Mouse (Mus musculus): ENCODE data around the gene D630045J12Rik.

The D630045J12Rik gene

GRCm38 (mm10) chr6:38253736-38254641 is at the start of gene D630045J12Rik:
D630045J12Rik (minus strand) TSS chr6:38254009.
- DNase-seq (ENCODE audit: low read depth): peak; percentile 39

GRCm38 (mm10) chr6:38298761-38299401 is 45.1 kb upstream of the D630045J12Rik start, which contains the start of gene Zc3hav1l:
Zc3hav1l (minus strand) TSS chr6:38299259.
- DNase-seq (ENCODE audit: low read depth): peak; percentile 55

- DNase-seq (ENCODE audit: low read depth): no peak
Measured at GRCm38 (mm10) chr6:38298246-38298635, 44.4 kb upstream of the D630045J12Rik start.

DNA sequence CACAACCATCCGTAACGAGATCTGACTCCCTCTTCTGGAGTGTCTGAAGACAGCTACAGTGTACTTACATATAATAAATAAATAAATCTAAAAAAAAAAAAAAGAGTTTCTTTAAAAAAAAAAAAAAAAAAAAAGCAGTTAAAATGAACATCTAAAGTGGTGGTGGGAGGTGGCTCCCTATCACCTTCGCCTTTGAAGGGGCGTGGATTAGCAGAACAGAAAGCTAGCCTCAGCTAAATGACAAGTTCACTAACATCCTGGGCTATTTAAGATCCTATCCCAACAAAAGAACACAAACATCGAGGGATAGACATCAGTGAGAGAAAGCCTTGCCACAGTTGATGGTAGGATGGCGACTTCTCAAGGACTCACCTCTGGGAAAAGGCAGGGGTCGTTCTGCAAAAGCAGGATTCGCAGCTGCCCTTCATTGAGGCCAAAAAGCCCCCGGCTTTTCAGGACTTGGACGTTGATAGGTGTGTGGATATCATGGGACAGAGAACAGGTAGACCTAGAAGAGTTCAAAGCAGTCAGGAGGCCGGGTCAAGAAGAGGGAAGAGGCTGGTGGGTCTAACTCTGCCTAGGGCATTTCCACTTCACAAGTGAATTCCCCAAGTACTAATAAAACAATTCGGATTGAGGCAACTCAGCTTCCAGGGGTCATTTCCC is 43.9 kb upstream of the D630045J12Rik start:
- DNase-seq (ENCODE audit: low read depth): no peak

- no peak for DNase-seq (ENCODE audit: low read depth)
Measured at GRCm38 (mm10) chr6:38293708-38294107, 39.9 kb upstream of the D630045J12Rik start.

DNA sequence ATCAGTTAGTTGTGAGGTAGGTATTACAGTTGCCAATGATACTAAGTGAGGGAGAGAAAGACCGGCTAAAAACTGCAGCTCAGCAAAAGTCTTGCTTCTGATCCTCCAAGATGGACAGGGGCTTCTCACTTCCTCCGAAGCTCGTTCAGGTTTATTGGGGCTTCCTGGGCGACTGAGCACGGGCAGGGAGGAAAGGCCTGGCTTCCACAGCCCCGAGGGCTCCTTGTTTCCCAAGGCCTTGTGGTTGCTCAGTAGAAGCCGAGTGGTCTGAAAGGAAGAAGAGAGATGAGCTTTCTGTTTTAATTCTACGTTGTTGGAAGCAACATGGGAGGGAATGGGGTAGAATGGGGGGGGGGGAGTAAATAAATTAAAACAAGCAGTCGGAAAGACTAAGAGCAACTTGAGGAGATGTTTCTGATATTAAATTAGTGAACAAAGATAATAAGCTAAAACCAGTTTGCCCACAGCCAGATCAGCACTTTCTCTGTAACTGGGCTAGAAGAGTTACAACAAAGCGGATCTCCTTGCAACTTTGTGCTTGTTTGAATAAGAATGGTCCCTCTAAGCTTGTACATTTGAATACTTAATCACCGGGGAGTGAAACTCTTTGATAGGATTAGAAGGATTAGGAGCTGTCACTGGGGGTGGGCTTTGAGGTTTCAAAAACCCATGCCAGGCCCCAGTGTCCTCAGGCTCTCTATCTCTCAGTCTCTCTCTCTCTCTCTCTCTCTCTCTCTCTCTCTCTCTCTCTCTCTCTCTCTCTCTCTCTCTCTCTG is 39.2 kb upstream of the D630045J12Rik start:
- DNase-seq (ENCODE audit: low read depth): no peak

DNA sequence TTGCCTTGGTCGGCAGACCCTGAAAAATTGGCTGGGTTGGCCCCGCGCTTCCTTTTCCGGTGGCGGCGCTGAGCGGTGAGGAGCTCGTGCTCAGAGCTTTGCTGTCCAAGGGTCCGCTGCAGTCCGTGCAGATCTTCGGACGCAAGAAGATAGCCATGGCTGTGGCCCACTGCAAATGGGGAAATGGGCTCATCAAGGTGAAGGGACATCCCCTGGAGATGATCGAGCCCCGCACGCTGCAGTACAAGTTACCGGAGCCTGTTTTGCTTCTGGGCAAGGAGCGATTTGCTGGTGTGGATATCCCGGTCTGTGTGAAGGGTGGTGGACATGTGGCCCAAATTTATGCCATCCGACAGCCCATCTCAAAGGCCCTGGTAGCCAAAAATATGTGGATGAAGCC is 30.6 kb upstream of the D630045J12Rik start:
- no peak for DNase-seq (ENCODE audit: low read depth)

DNA sequence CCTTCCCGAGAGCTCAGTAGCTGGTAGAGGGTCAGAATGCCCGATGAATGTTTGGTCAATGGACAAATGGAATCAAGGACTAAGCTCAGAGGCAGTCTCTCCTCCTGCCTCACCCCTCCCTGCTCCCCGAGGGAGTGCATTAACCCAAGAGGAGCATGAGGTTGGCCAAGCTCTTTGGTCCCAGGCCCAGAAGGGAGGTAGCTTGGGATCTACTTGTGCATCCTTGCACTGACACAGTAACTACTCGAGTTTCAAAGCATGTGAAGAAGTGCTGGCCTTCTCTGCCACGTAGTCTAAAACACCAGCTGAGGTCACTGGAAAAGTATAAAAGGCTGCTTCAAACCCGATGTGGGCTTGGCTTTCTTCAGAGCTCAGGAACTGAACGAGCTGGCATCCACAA is 10.7 kb upstream of the D630045J12Rik start:
- no peak for DNase-seq (ENCODE audit: low read depth)

GRCm38 (mm10) chr6:38263393-38264159 is 9.8 kb upstream of the D630045J12Rik start:
- no peak for DNase-seq (ENCODE audit: low read depth)

GRCm38 (mm10) chr6:38261877-38262276 is 8.1 kb upstream of the D630045J12Rik start:
- DNase-seq (ENCODE audit: low read depth): no peak

DNA sequence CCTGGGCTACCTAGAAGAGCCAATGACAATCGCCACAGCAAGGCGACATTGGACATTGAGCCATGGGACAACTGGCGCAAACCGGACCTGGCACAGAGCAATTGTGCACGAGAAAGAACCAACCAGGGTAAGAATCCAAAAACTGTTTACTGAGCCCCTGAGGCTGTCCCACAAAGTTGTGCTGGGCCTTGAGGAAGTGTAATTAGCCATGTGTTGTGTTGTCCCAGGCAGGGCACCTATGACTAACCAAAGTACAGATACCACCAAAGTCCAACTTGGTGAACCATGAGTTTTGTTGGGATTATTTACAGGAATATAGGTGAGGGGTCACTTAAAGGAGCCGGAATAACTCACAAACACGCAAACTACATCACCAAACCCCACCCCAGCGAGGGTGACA is 3.7 kb upstream of the D630045J12Rik start:
- no peak for DNase-seq (ENCODE audit: low read depth)

DNA sequence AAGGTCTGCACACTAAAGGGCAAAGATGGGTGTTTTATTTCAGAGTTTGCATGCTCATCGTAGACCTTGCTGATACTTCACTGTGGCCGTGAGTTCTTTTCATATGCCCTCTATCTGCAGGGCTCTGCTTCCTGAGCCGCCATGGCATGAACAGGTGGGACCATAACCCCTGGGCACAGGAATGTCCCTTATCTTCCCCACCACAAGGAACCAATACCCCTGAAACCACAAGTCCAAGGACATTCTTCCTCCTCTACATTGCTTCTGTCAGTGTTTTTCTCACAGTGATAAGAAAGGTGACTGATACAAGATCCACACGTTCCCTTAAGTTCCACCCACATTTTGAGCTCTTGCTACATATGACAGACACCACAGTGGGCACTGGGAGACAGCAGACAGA is 3.0 kb upstream of the D630045J12Rik start:
- DNase-seq (ENCODE audit: low read depth): no peak

GRCm38 (mm10) chr6:38255794-38256193 is 2.0 kb upstream of the D630045J12Rik start:
- DNase-seq (ENCODE audit: low read depth): no peak

DNA sequence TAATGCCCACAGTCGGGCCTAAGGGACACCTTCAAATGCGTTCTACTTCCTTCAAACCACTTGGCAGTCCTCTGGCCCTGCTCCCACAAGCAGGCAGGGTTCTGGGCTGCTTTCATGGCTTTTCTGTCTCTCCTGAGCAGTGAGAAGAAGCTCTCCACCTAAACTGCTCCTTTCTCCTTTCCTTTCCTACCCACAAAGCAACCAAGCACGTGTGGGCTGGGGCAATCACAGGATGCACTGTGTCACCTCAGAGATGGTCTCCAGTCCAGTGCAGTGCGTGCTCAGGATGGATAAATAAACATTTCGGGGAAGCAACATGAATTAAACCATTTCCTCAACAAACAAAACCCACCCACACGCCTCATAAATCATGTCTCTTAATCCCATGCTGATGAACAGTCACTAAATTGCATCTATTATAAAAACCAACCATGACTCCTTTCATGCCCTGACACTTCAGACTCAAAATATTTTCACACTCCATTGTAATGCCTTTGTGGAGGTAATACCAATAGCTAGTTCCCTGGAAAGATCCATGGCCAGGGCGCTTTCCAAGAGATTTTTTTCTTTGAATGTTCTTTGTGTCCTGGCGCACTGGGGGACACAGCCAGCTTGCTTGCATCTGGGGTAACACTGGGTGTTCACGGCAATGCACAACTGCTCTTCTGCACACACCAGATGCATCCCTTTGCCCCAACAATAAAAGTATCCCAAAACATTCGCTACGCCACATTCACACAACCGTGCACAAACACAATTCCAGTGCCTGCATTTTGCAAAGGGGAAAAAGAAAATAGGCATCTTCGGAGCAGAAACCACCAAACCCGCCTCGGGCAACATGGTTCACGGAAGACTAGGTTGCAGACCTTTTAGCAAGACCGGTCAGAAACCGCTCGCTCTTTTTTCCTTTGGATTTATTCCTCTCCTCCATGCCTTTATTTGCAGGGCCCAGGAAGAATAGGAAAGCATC is 758 bp downstream of the D630045J12Rik start:
- no peak for DNase-seq (ENCODE audit: low read depth)

DNA sequence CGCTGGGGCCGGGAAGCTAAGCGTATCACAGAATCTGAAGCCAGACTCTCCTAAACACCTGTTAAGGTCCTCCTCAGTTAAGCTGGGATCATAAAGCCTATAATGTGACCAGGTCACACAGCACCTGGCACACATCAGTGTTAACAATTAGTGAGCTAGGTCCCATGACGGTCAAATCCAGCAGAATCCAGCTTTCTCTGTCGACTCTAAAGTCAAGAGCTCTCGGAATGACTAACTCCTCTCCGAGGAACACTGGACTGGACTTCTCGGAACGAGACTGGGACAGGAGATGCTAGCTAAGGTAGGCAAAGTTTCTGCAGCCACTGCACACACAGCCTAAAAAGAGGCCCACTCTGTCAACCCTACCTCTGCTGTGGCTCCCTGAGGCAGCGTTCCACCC is 1.7 kb downstream of the D630045J12Rik start:
- DNase-seq (ENCODE audit: low read depth): no peak

GRCm38 (mm10) chr6:38251464-38251863 is 2.3 kb downstream of the D630045J12Rik start:
- no peak for DNase-seq (ENCODE audit: low read depth)

DNA sequence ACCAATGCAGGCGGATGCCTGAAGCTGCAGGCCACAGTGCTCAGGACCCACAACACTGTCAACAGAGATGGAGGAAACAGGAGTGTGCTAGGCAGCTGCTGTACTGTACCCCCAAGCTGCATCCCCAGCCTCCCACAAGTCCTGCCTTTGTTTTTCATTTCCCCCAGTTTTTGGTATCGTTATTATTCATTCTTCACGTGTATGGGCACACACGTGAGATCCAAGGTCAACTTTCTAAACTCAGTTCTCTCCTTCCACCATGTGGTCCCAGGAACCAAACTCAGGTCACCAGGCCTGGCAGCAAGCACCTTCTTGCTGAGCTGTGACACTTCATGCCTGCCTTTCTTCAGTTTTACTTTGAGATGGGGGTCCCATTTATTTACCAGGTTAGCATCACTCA is 6.4 kb downstream of the D630045J12Rik start:
- DNase-seq (ENCODE audit: low read depth): no peak

DNA sequence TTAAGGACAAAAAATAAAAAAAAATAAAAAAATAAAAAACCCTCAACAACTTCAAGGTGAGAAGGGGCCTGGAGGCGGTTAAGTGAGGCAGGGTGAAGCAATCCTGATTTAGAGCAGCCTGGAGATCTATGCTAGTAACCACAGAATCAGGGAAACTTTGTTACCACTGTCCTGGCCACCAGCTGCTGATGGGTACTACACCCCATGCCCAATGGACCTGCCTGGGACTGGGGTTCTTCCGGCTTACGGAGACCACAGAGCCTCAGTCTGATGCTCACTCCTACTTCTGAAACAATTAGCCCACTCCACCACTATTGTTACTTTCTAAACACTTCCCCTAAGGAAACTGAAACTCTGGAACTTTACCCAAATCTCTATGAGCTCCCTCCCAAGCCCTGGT is 9.0 kb downstream of the D630045J12Rik start:
- DNase-seq (ENCODE audit: low read depth): no peak

DNA sequence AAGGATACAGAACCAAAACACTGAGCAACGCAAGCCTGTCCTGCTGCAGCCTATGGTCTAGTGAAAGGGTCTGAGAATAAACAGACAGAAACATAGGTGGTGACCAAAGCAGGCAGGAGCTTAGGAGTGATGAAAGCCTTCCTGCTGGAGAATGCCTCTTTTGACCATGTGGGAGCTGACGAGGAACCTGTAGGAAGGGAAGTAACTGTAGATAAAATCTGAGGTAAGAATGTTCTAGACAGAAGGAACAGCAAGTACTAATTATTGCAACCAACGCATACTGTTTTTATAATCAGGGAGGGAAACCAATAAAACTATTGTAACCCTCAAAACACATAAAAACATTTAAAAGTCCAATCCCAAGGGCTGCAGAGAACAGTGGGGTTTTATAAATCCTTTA is 9.6 kb downstream of the D630045J12Rik start:
- DNase-seq (ENCODE audit: low read depth): no peak

DNA sequence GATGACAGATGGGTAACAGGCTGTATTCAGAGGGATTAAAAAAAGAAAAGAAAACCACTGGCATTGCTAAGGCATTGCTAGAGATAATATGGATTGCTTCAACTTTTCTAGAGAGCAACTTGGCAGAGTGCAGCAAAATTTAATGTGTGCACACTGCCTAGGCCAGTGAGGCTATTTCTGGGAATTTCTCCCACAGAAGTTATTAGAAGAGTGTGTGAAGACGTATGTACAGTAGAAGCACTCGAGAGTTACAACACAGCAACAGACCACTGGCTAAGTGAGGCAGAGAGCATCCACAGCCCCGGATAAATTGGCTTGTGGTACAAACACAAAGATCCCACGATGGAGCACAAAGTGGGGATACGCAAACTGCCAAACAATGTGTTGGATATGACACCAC is 11.0 kb downstream of the D630045J12Rik start:
- no peak for DNase-seq (ENCODE audit: low read depth)
